Mouse (Mus musculus): Measurements from ENCODE around the gene Lmbr1l.

- no peak for TF ChIP-seq POLR2A (IDR thresholded peaks at IDR 0.05; ENCODE audit: borderline replicate concordance, extremely low read depth, low read depth, low read length)
- TF ChIP-seq CTCF (IDR thresholded peaks at IDR 0.05; ENCODE audit: insufficient read depth, low read length), result no peak
Measured at GRCm38 (mm10) chr15:98866501-98866900, 51.5 kb downstream of the Lmbr1l start.

Measured in lung, adult 2 months (tissue).